Comparison of ENCODE assay signal across 13 mouse cellular contexts in genomic region chr3:83032746-83033308, GRCm38 (mm10). TPM values are rescaled to one million over a fixed set of nuclear protein-coding genes. Genes with fewer than 3 reads are reported as not detected.
DNase-seq lines count a peak whose midpoint lies in the region; ATAC-seq and TF ChIP-seq lines count a peak whose summit lies in the region.
"Had no signal": no experiment of that assay in that cellular context is flagged by ENCODE, and none has a peak within 500 bp of the region (broad histone marks: within the 10 kb centered on the region; RNA-seq: fewer than 3 reads in every experiment).

No protein-coding gene starts in this region.

- no peaks in the 10 kb centered on the region for H3K9me3 ChIP-seq in E14TG2a.4 (ENCODE audit: low read length)
- no peaks in the 10 kb centered on the region for H3K9me3 ChIP-seq in forebrain, embryonic 11.5 days (ENCODE audit: control insufficient read depth, low read length)
- no peaks in the 10 kb centered on the region for H3K9me3 ChIP-seq in liver, embryonic 16.5 days (replicated peaks; ENCODE audit: control insufficient read depth, low read length)

- ATAC-seq in forebrain, embryonic 11.5 days (replicated peaks; ENCODE audit: low FRiP score), result peak; percentile 71
- ATAC-seq in liver, embryonic 16.5 days (ENCODE audit: low read depth), result peak; percentile 53; the same call in 1 of the 2 replicates

- no peak for TF ChIP-seq CTCF in E14TG2a.4 (conservative IDR thresholded peaks at IDR 0.05; ENCODE audit: low read length)

- H3K27me3 ChIP-seq in E14TG2a.4 (ENCODE audit: insufficient read depth, low read length), result peaks cover 9% of the 10 kb centered on the region; the same call in 1 of the 2 replicates
- H3K27me3 ChIP-seq in forebrain, embryonic 11.5 days (ENCODE audit: control insufficient read depth, insufficient read depth, low read length), result no peaks in the 10 kb centered on the region
- no peaks in the 10 kb centered on the region for H3K27me3 ChIP-seq in liver, embryonic 16.5 days (ENCODE audit: control insufficient read depth, insufficient read depth, low read depth, low read length)

- H3K4me2 ChIP-seq in forebrain, embryonic 11.5 days (ENCODE audit: low read depth, low read length, severe bottlenecking), result peak overlapping the region; percentile 33; the same call in 1 of the 2 replicates
- no peak overlapping the region for H3K4me2 ChIP-seq in liver, embryonic 16.5 days (ENCODE audit: low read depth, low read length)

- no peak overlapping the region; the same call in 1 of the 2 replicates for H3K9ac ChIP-seq in forebrain, embryonic 11.5 days (ENCODE audit: low read length)
- no peak overlapping the region for H3K9ac ChIP-seq in liver, embryonic 16.5 days (ENCODE audit: low read depth, low read length)

- H3K4me1 ChIP-seq in E14TG2a.4 (replicated peaks; ENCODE audit: low read depth, low read length), result peaks cover 23% of the 10 kb centered on the region
- 0 out of 2 replicates have a peak, but pooled peaks cover 2% of the 10 kb centered on the region for H3K4me1 ChIP-seq in forebrain, embryonic 11.5 days (replicated peaks; ENCODE audit: control insufficient read depth, insufficient read depth, low read length)
- no peaks in the 10 kb centered on the region for H3K4me1 ChIP-seq in liver, embryonic 16.5 days (ENCODE audit: control insufficient read depth, low read depth, low read length)

- H3K4me3 ChIP-seq in E14TG2a.4 (replicated peaks; ENCODE audit: low read length), result 0 out of 2 replicates have a peak overlapping the region, but pooled peaks have one; percentile 8
- no peak overlapping the region for H3K4me3 ChIP-seq in forebrain, embryonic 11.5 days (ENCODE audit: low read depth, low read length)
- H3K4me3 ChIP-seq in liver, embryonic 16.5 days (ENCODE audit: low read depth, low read length), result no peak overlapping the region
- H3K4me3 ChIP-seq: erythroblast, embryonic 14.5 days; layer of hippocampus, adult 2 months had no signal

- DNase-seq in heart, adult 11 months, result peak; percentile 22
- no peak for DNase-seq in heart, postnatal 10 days
- no peak for DNase-seq in forebrain, embryonic 11.5 days (ENCODE audit: low spot score)
- DNase-seq in adrenal gland, postnatal 14 days, result no peak
- DNase-seq in spleen, adult 18-20 months, result no peak
- DNase-seq in cerebellum, adult 9-11 months, result no peak
- DNase-seq: adrenal gland, postnatal 25 days; heart, adult 18-20 months had no signal

- intact Hi-C loops in heart, postnatal 10 days (cut with DNase I), result no loop called here

- 43% methylated on average over 13 of the region's 13 CpGs for WGBS in forebrain, embryonic 11.5 days
- 43% methylated on average over 13 of the region's 13 CpGs for WGBS in liver, embryonic 16.5 days (ENCODE audit: insufficient replicate concordance)

- H3K36me3 ChIP-seq in E14TG2a.4 (ENCODE audit: insufficient read depth, low read length), result no peaks in the 10 kb centered on the region
- no peaks in the 10 kb centered on the region for H3K36me3 ChIP-seq in forebrain, embryonic 11.5 days (ENCODE audit: control insufficient read depth, insufficient read depth, low read length)
- no peaks in the 10 kb centered on the region for H3K36me3 ChIP-seq in liver, embryonic 16.5 days (ENCODE audit: control insufficient read depth, insufficient read depth)

- H3K27ac ChIP-seq in forebrain, embryonic 11.5 days (ENCODE audit: low read depth, low read length), result no peak overlapping the region
- no peak overlapping the region for H3K27ac ChIP-seq in liver, embryonic 16.5 days (ENCODE audit: low read length)
- H3K27ac ChIP-seq: layer of hippocampus, adult 2 months; stomach, postnatal 0 days had no signal

RNA-seq across cellular contexts. Expression of gene Fga, which starts 7.0 kb away (rescaled TPM):
- under 1 TPM in 1 of 2 experiments, not detected in 1; 0.12 TPM for total RNA-seq in heart, postnatal 10 days (2021)
- polyA plus RNA-seq in forebrain, embryonic 11.5 days (2014; fragmentation: Nextera tagmentation; extraction: Ambion mirVana), result not detected in 2 replicates
- polyA plus RNA-seq in liver, embryonic 16.5 days (2015; fragmentation: Nextera tagmentation; extraction: Ambion mirVana), result 1,431 and 1,544 TPM in 2 replicates
- total RNA-seq in adrenal gland, postnatal 14 days (2021), result 24.5 and 518 TPM in 2 replicates
- total RNA-seq: heart, adult 18-20 months; layer of hippocampus, adult 2 months had no signal

RNA-seq across cellular contexts. Expression of gene Fgb, which starts 16.8 kb away (rescaled TPM):
- under 1 TPM in 1 of 2 experiments, not detected in 1; 0.07 TPM for total RNA-seq in heart, postnatal 10 days (2021)
- not detected in 2 replicates for polyA plus RNA-seq in forebrain, embryonic 11.5 days (2014; fragmentation: Nextera tagmentation; extraction: Ambion mirVana)
- polyA plus RNA-seq in liver, embryonic 16.5 days (2015; fragmentation: Nextera tagmentation; extraction: Ambion mirVana), result 794 and 880 TPM in 2 replicates
- total RNA-seq in adrenal gland, postnatal 14 days (2021), result 14.2 and 242 TPM in 2 replicates
- total RNA-seq: adrenal gland, postnatal 25 days; heart, adult 18-20 months; layer of hippocampus, adult 2 months had no signal

RNA-seq across cellular contexts. Expression of gene Plrg1, which starts 22.5 kb away (rescaled TPM):
- total RNA-seq in heart, postnatal 10 days (2021), result 10 to 100 TPM; 32.2 to 32.6 TPM
- polyA plus RNA-seq in forebrain, embryonic 11.5 days (2014; fragmentation: Nextera tagmentation; extraction: Ambion mirVana), result 129 and 135 TPM in 2 replicates
- polyA plus RNA-seq in liver, embryonic 16.5 days (2015; fragmentation: Nextera tagmentation; extraction: Ambion mirVana), result 40.9 and 45.1 TPM in 2 replicates
- 49.8 and 50.8 TPM in 2 replicates for total RNA-seq in adrenal gland, postnatal 14 days (2021)

RNA-seq across cellular contexts. Expression of gene Fgg, which starts 25.3 kb away (rescaled TPM):
- not detected for total RNA-seq in heart, postnatal 10 days (2021)
- not detected in 2 replicates for polyA plus RNA-seq in forebrain, embryonic 11.5 days (2014; fragmentation: Nextera tagmentation; extraction: Ambion mirVana)
- 1,261 and 1,385 TPM in 2 replicates for polyA plus RNA-seq in liver, embryonic 16.5 days (2015; fragmentation: Nextera tagmentation; extraction: Ambion mirVana)
- total RNA-seq in adrenal gland, postnatal 14 days (2021), result 22.3 and 435 TPM in 2 replicates
- total RNA-seq: heart, adult 18-20 months had no signal
- polyA plus RNA-seq: erythroblast, embryonic 14.5 days had no signal

Comparison
In these comparisons a context has a peak if more than half of its experiments do, and no peak if none do; other contexts are left out.
1. RNA of gene Fga, which starts 7.0 kb away (total RNA-seq): 24.5 to 518 TPM in adrenal gland, postnatal 14 days; 0.12 TPM in heart, postnatal 10 days; every median in the first group is over 10 times any median in the second.
2. RNA of gene Fgb, which starts 16.8 kb away (total RNA-seq): 14.2 to 242 TPM in adrenal gland, postnatal 14 days; 0.07 TPM in heart, postnatal 10 days; every median in the first group is over 10 times any median in the second.